Mouse (Mus musculus) limb, embryonic 12.5 days (tissue): ENCODE measurements around the gene Rbp3. TPM values are rescaled to one million over a fixed set of nuclear protein-coding genes. Genes with fewer than 3 reads are reported as not detected.

Experiments
- ATAC-seq: fragments of 200-750 bp; cut with Nextera tagmentation; 2 replicates; pipeline ENCODE4 v1.8.0; 2017; ENCODE audit warnings: low read depth, moderate TSS enrichment; ENCODE audit not compliant: insufficient number of reproducible peaks, insufficient read depth, low FRiP score, low TSS enrichment
- H3K27ac ChIP-seq: fragments of 300-500 bp; sonication (generic); 2 replicates; pipeline ENCODE4 v1.5.1; 2016; ENCODE audit warnings: mild to moderate bottlenecking, moderate library complexity
- H3K27me3 ChIP-seq: fragments of 300-500 bp; sonication (generic); 2 replicates; pipeline ENCODE4 v1.6.1; 2016; ENCODE audit warnings: mild to moderate bottlenecking, moderate library complexity
- H3K36me3 ChIP-seq: fragments of 300-500 bp; sonication (generic); 2 replicates; pipeline ENCODE4 v1.6.1; 2016; ENCODE audit warnings: mild to moderate bottlenecking, moderate library complexity
- H3K4me1 ChIP-seq: fragments of 300-500 bp; sonication (generic); replicated peaks from 2 replicates; pipeline ENCODE4 v1.6.1; 2016
- H3K4me2 ChIP-seq: fragments of 300-500 bp; sonication (generic); 2 replicates; pipeline ENCODE4 v1.6.1; 2016; ENCODE audit warnings: mild to moderate bottlenecking, moderate library complexity
- H3K4me3 ChIP-seq: fragments of 300-500 bp; sonication (generic); replicated peaks from 2 replicates; pipeline ENCODE4 v1.5.1; 2016; ENCODE audit warnings: mild to moderate bottlenecking
- H3K9ac ChIP-seq: fragments of 300-500 bp; sonication (generic); replicated peaks from 2 replicates; pipeline ENCODE4 v1.6.1; 2016; ENCODE audit warnings: mild to moderate bottlenecking, moderate library complexity
- H3K9me3 ChIP-seq: fragments of 300-500 bp; sonication (generic); 2 replicates; pipeline ENCODE4 v1.6.1; 2016; ENCODE audit warnings: mild to moderate bottlenecking, moderate library complexity
- WGBS: fragments of 180-500 bp; shearing (Covaris S2); methylation state at CpG from one replicate; pipeline ENCODE4 v1.1.7; 2016; 5-methylcytosine and 5-hydroxymethylcytosine counted together
- polyA plus RNA-seq: library from polyadenylated mRNA; unstranded; fragments of >200 nt; fragmentation: Nextera tagmentation; extraction: Ambion mirVana; gene quantifications from 2 replicates; pipeline ENCODE4 v1.2.1, GENCODE M21; 2016

Rbp3 gene
- polyA plus RNA-seq, 1 experiment from 2014 or later: not detected

DNA sequence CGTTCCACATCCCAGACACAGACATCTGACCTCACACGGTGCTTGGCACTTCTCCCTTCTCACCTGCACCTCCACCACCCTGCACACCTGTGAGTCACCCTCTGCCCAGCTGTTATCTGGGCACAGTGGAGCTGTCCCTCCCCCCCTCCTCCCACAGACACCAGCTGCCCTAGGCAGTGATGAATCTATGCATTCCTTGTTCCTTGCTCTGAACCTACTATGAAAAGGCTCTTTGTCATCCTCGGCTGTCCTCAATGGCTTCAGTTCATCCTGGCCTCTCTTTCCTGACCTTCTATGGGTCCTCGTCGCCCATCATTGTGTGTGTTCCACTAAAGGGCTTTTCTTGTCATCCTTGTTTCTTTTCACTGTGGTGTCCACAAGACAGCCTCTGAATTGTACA, 20.9 kb downstream of the Rbp3 start:
- peaks cover 11% of the 10 kb centered on the region for H3K4me1 ChIP-seq

GRCm38 (mm10) chr14:33977748-33978147, 23.9 kb downstream of the Rbp3 start:
- H3K36me3 ChIP-seq: no peaks in the 10 kb centered on the region
- no peak overlapping the region for H3K4me3 ChIP-seq
- ATAC-seq: no peak
- 14% methylated on average over 7 of the region's 7 CpGs for WGBS
- peak overlapping the region; percentile 77 for H3K4me2 ChIP-seq
- H3K27ac ChIP-seq: no peak overlapping the region
- H3K27me3 ChIP-seq: peaks cover 40% of the 10 kb centered on the region
- H3K9ac ChIP-seq: no peak overlapping the region
- peaks cover 11% of the 10 kb centered on the region for H3K4me1 ChIP-seq
- H3K9me3 ChIP-seq: no peaks in the 10 kb centered on the region

More for the DNA sequence above, 20.9 kb downstream of the Rbp3 start:
- no peak for ATAC-seq
- H3K4me3 ChIP-seq: no peak overlapping the region
- no peak overlapping the region for H3K4me2 ChIP-seq
- no peaks in the 10 kb centered on the region for H3K36me3 ChIP-seq
- WGBS: 80% methylated on average over 5 of the region's 5 CpGs
- no peak overlapping the region for H3K27ac ChIP-seq
- no peaks in the 10 kb centered on the region for H3K9me3 ChIP-seq
- H3K27me3 ChIP-seq: peaks cover 44% of the 10 kb centered on the region
- no peak overlapping the region for H3K9ac ChIP-seq

- peaks cover 11% of the 10 kb centered on the region for H3K4me1 ChIP-seq
- no peaks in the 10 kb centered on the region for H3K9me3 ChIP-seq
- peak within 1 kb of the TSS; percentile 42 for H3K4me3 ChIP-seq
- no peak within 1 kb of the TSS for H3K27ac ChIP-seq
- H3K4me2 ChIP-seq: peak within 1 kb of the TSS; percentile 77
- whole genome bisulfite sequencing: 2% methylated on average over 25 of the region's 25 CpGs
- peaks cover 40% of the 10 kb centered on the region for H3K27me3 ChIP-seq
- ATAC-seq: peak; percentile 71
- H3K9ac ChIP-seq: 0 out of 2 replicates have a peak within 1 kb of the TSS, but pooled peaks have one; percentile 42
- H3K36me3 ChIP-seq: no peaks in the 10 kb centered on the region
Observed at GRCm38 (mm10) chr14:33978604-33979059, 24.8 kb downstream of the Rbp3 start, which contains the start of gene Zfp488. Gene Zfp488, minus strand, starts transcription at chr14:33978764.

GRCm38 (mm10) chr14:33989201-33989600, 35.4 kb downstream of the Rbp3 start:
- ATAC-seq: no peak
- WGBS: 63% methylated on average over 3 of the region's 3 CpGs
- Histone ChIP-seq H3K4me3 (no peak overlapping the region), H3K9ac (no peak overlapping the region), H3K36me3 (no peaks in the 10 kb centered on the region), H3K27ac (no peak overlapping the region), H3K27me3 (peaks cover 16% of the 10 kb centered on the region), H3K4me2 (no peak overlapping the region), H3K9me3 (no peaks in the 10 kb centered on the region), H3K4me1 (no peaks in the 10 kb centered on the region)

DNA sequence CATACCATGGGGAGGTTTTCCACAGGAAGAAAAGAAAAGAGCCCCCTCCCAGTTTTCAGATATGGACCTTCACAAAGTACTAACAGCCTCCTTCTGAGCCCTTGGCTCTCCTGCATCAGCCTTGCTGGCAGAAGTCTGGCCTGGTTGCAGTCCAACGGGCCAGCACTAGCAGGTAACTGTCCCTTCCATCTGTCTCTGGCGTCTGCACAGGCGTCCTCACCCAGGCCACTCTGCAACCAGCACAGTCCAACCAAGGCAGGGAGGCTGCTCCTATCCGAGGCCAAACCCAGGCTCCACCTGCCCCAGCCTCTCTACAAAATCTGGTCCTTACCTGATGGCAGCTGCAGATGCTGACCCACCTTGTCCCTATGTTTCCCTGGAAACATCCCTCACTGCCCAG, 38.2 kb downstream of the Rbp3 start:
- H3K4me2 ChIP-seq: no peak overlapping the region
- H3K9me3 ChIP-seq: no peaks in the 10 kb centered on the region
- ATAC-seq: no peak
- 71% methylated on average over 4 of the region's 4 CpGs for WGBS
- H3K27me3 ChIP-seq: peaks cover 16% of the 10 kb centered on the region
- no peak overlapping the region for H3K9ac ChIP-seq
- H3K36me3 ChIP-seq: no peaks in the 10 kb centered on the region
- no peak overlapping the region for H3K4me3 ChIP-seq
- no peak overlapping the region for H3K27ac ChIP-seq
- 0 out of 2 replicates have a peak, but pooled peaks cover under 1% of the 10 kb centered on the region for H3K4me1 ChIP-seq

- H3K4me3 ChIP-seq: no peak overlapping the region
- no peak overlapping the region for H3K4me2 ChIP-seq
- WGBS: 93% methylated on average over 9 of the region's 9 CpGs
- no peaks in the 10 kb centered on the region for H3K36me3 ChIP-seq
- H3K9ac ChIP-seq: no peak overlapping the region
- H3K27me3 ChIP-seq: peaks cover 16% of the 10 kb centered on the region
- H3K9me3 ChIP-seq: no peaks in the 10 kb centered on the region
- H3K4me1 ChIP-seq: 0 out of 2 replicates have a peak, but pooled peaks cover 4% of the 10 kb centered on the region
- no peak overlapping the region for H3K27ac ChIP-seq
- no peak for ATAC-seq
Observed at GRCm38 (mm10) chr14:33993051-33993450, 39.2 kb downstream of the Rbp3 start.

DNA sequence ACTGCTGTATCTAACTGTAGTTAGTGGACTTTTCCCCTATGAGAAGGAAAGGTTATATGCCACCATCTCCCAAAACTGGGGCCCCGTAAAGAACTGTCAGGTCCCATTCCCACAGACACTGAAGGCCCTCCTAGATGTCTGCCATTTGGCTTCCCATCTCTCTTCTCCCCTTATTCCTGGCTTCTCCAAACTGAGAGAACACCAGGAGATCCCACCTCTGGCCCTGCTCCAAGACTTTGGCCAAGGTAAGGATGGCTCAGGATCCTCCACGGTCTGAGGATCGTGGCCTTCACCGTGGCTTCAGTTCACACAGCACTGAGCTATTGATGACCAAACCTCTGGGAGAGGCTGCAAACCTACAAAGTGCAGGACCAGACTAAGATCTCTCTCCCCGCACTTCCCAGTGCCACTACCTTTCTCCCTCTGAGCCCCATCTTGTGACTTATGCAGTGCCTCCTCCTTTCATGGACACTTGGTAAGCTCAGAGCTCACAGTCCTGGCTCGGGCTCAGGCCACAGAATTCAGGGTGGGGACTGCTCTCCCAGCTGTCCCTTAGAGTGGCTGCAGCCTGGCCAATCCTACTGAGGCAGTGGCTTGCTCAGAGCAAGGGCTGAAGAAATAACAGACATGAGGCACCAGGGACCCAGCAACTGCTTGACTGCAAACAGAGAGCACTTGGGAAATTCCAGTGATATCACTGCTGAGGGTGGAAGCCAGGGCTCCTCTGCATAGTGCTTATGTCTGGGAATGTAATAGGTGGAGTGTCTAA, 39.9 kb downstream of the Rbp3 start:
- no peak overlapping the region for H3K9ac ChIP-seq
- H3K36me3 ChIP-seq: no peaks in the 10 kb centered on the region
- 89% methylated on average over 6 of the region's 6 CpGs for WGBS

DNA sequence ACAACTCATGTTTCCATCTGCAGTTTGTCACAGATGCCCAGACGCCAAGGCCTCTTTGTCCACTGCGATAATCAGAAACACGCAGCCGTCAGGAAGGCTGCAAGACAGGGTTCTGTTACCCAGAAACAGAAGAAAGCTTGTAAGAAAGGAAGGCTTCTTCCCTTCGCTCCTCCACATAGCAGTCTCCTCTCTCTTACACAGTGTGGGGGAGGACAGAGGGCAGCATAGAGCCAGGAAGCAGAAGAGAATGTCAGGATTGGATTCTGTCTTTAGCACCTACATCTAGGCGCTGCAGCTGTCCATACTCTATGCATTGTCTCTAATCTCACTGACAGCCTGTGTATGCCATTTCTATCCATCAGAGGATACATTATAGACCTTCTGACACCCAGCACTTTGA, 43.6 kb downstream of the Rbp3 start:
- 0 out of 2 replicates have a peak, but pooled peaks cover 4% of the 10 kb centered on the region for H3K4me1 ChIP-seq
- H3K9me3 ChIP-seq: no peaks in the 10 kb centered on the region
- H3K4me3 ChIP-seq: no peak overlapping the region
- no peak overlapping the region for H3K27ac ChIP-seq
- no peak for ATAC-seq
- H3K36me3 ChIP-seq: no peaks in the 10 kb centered on the region
- H3K9ac ChIP-seq: no peak overlapping the region; the same call in 1 of the 2 replicates
- WGBS: 35% methylated on average over 6 of the region's 6 CpGs
- H3K4me2 ChIP-seq: no peak overlapping the region
- 0 out of 2 replicates have a peak, but pooled peaks cover 9% of the 10 kb centered on the region for H3K27me3 ChIP-seq

More for the DNA sequence above, 39.9 kb downstream of the Rbp3 start:
- Histone ChIP-seq H3K9me3 (no peaks in the 10 kb centered on the region), H3K4me3 (no peak overlapping the region), H3K27me3 (peaks cover 16% of the 10 kb centered on the region), H3K4me2 (no peak overlapping the region), H3K4me1 (0 out of 2 replicates have a peak, but pooled peaks cover 4% of the 10 kb centered on the region), H3K27ac (no peak overlapping the region)
- no peak for ATAC-seq

GRCm38 (mm10) chr14:34000076-34000475, 46.3 kb downstream of the Rbp3 start:
- Histone ChIP-seq H3K36me3 (no peaks in the 10 kb centered on the region), H3K9ac (no peak overlapping the region), H3K4me3 (no peak overlapping the region), H3K27me3 (no peaks in the 10 kb centered on the region), H3K4me2 (no peak overlapping the region), H3K27ac (no peak overlapping the region), H3K4me1 (0 out of 2 replicates have a peak, but pooled peaks cover 4% of the 10 kb centered on the region), H3K9me3 (no peaks in the 10 kb centered on the region)
- ATAC-seq: no peak

GRCm38 (mm10) chr14:34001445-34001844, 47.6 kb downstream of the Rbp3 start:
- Histone ChIP-seq H3K4me1 (0 out of 2 replicates have a peak, but pooled peaks cover 4% of the 10 kb centered on the region), H3K27me3 (no peaks in the 10 kb centered on the region), H3K36me3 (no peaks in the 10 kb centered on the region), H3K9me3 (no peaks in the 10 kb centered on the region), H3K4me2 (no peak overlapping the region), H3K27ac (no peak overlapping the region), H3K4me3 (no peak overlapping the region), H3K9ac (no peak overlapping the region)
- ATAC-seq: no peak

- WGBS: 89% methylated on average over 5 of the region's 5 CpGs
Observed at GRCm38 (mm10) chr14:34002358-34002757, 48.6 kb downstream of the Rbp3 start.

More at GRCm38 (mm10) chr14:34002358-34002757, 48.6 kb downstream of the Rbp3 start:
- Histone ChIP-seq H3K9ac (no peak overlapping the region), H3K9me3 (no peaks in the 10 kb centered on the region), H3K27ac (no peak overlapping the region), H3K4me1 (no peaks in the 10 kb centered on the region), H3K4me2 (no peak overlapping the region), H3K36me3 (no peaks in the 10 kb centered on the region), H3K27me3 (no peaks in the 10 kb centered on the region), H3K4me3 (no peak overlapping the region)
- ATAC-seq: no peak
